In genomic region chr17:75216362-75216761, GRCm38 (mm10) we compare ENCODE assay signal across 27 mouse cellular contexts.
DNase-seq lines count a peak whose midpoint lies in the region; ATAC-seq and TF ChIP-seq lines count a peak whose summit lies in the region.
"Had no signal": no experiment of that assay in that cellular context is flagged by ENCODE, and none has a peak within 500 bp of the region (broad histone marks: within the 10 kb centered on the region; RNA-seq: fewer than 3 reads in every experiment).

No protein-coding gene starts in this region.

- H3K27ac ChIP-seq in lung, postnatal 0 days (ENCODE audit: low read length) = no peak overlapping the region
- H3K27ac ChIP-seq: embryonic facial prominence, embryonic 12.5 days; embryonic facial prominence, embryonic 15.5 days; gastrocnemius, adult 2 months; heart, embryonic 15.5 days; hindbrain, embryonic 10.5 days; hindbrain, embryonic 13.5 days; intestine, embryonic 15.5 days had no signal

- H3K4me1 ChIP-seq in lung, postnatal 0 days (ENCODE audit: insufficient read depth, low read depth, low read length) = no peaks in the 10 kb centered on the region
- H3K4me1 ChIP-seq: embryonic facial prominence, embryonic 12.5 days; embryonic facial prominence, embryonic 15.5 days; heart, embryonic 12.5 days; hindbrain, embryonic 10.5 days; hindbrain, embryonic 13.5 days had no signal

- no peak for ATAC-seq in lung, postnatal 0 days
- ATAC-seq in megakaryocyte progenitor cell, adult 5-6 weeks (replicated peaks; ENCODE audit: poor library complexity) = peak; percentile 58
- ATAC-seq: forebrain, embryonic 14.5 days; forebrain, postnatal 0 days; hindbrain, embryonic 16.5 days; intestine, embryonic 15.5 days had no signal

- peak; percentile 35 for DNase-seq in lung, postnatal 0 days (ENCODE audit: low spot score)
- no peak for DNase-seq in lung, postnatal 14 days
- peak; percentile 41 for DNase-seq in NIH3T3 (ENCODE audit: low read depth)
- no peak for DNase-seq in kidney, postnatal 4 days
- DNase-seq in urinary bladder, postnatal 36 days (ENCODE audit: low spot score in 2 of 2) = no peak
- DNase-seq: adrenal gland, postnatal 36 days; cerebellum, adult 18-20 months; cerebellum, adult 9-10 months; cerebellum, postnatal 14 days; forebrain, postnatal 0 days; gastrocnemius, adult 2 months; gastrocnemius, postnatal 14 days; heart, adult 18-20 months; heart, postnatal 10 days; heart, postnatal 36 days had no signal

- no peak overlapping the region for H3K9ac ChIP-seq in lung, postnatal 0 days (replicated peaks; ENCODE audit: low read depth)
- H3K9ac ChIP-seq: embryonic facial prominence, embryonic 12.5 days; embryonic facial prominence, embryonic 15.5 days; forebrain, postnatal 0 days; heart, embryonic 12.5 days; heart, embryonic 15.5 days; hindbrain, embryonic 13.5 days; intestine, embryonic 15.5 days had no signal

- TF ChIP-seq EP300 in lung, postnatal 0 days (IDR thresholded peaks at IDR 0.05) = no peak

- no peaks in the 10 kb centered on the region for H3K27me3 ChIP-seq in lung, postnatal 0 days (replicated peaks; ENCODE audit: insufficient read depth, low read length)
- H3K27me3 ChIP-seq: CH12.LX; embryonic facial prominence, embryonic 12.5 days; embryonic facial prominence, embryonic 15.5 days; heart, embryonic 12.5 days; heart, embryonic 15.5 days; hindbrain, embryonic 13.5 days; intestine, embryonic 15.5 days had no signal

- no peak overlapping the region for H3K4me3 ChIP-seq in lung, postnatal 0 days (ENCODE audit: low read depth, low read length)
- H3K4me3 ChIP-seq: embryonic facial prominence, embryonic 12.5 days; embryonic facial prominence, embryonic 15.5 days; gastrocnemius, adult 2 months; heart, embryonic 12.5 days; heart, embryonic 15.5 days; hindbrain, embryonic 10.5 days; hindbrain, embryonic 13.5 days; intestine, embryonic 15.5 days had no signal

- no peak for TF ChIP-seq CTCF in lung, postnatal 0 days (IDR thresholded peaks at IDR 0.05)

- H3K36me3 ChIP-seq in lung, postnatal 0 days (ENCODE audit: insufficient read depth, low read length) = no peaks in the 10 kb centered on the region
- H3K36me3 ChIP-seq: embryonic facial prominence, embryonic 12.5 days; embryonic facial prominence, embryonic 15.5 days; G1E; heart, embryonic 12.5 days; heart, embryonic 15.5 days; hindbrain, embryonic 10.5 days; hindbrain, embryonic 13.5 days; intestine, embryonic 15.5 days had no signal

- no peak overlapping the region for H3K4me2 ChIP-seq in lung, postnatal 0 days (replicated peaks; ENCODE audit: low read depth, low read length)
- H3K4me2 ChIP-seq: embryonic facial prominence, embryonic 12.5 days; embryonic facial prominence, embryonic 15.5 days; heart, embryonic 12.5 days; heart, embryonic 15.5 days; hindbrain, embryonic 13.5 days; intestine, embryonic 15.5 days had no signal

- 84% methylated on average over 2 of the region's 2 CpGs for WGBS in lung, postnatal 0 days

- no peaks in the 10 kb centered on the region for H3K9me3 ChIP-seq in lung, postnatal 0 days (ENCODE audit: low read length)
- H3K9me3 ChIP-seq: embryonic facial prominence, embryonic 12.5 days; embryonic facial prominence, embryonic 15.5 days; heart, embryonic 12.5 days; heart, embryonic 15.5 days; hindbrain, embryonic 10.5 days; hindbrain, embryonic 13.5 days; intestine, embryonic 15.5 days had no signal

Comparison
In these comparisons a context has a peak if more than half of its experiments do, and no peak if none do; other contexts are left out.
1. DNase-seq: peak in lung, postnatal 0 days (single experiment) and NIH3T3 (single experiment); none in lung, postnatal 14 days (single experiment), kidney, postnatal 4 days (0 of 2) and urinary bladder, postnatal 36 days (0 of 2).